Mouse (Mus musculus) heart, embryonic 14.5 days (tissue): ENCODE measurements around the gene Lrrc7. TPM values are rescaled to one million over a fixed set of nuclear protein-coding genes. Genes with fewer than 3 reads are reported as not detected.

Experiments used
- ATAC-seq: fragments of 200-750 bp; cut with Nextera tagmentation; 2 replicates; pipeline ENCODE4 v1.8.0; 2017; ENCODE audit warnings: low read depth, moderate TSS enrichment; ENCODE audit not compliant: insufficient number of reproducible peaks, insufficient read depth, low FRiP score
- H3K27ac ChIP-seq, 2 experiments: fragments of 200-500 bp in 1 of 2; fragments of 300-500 bp in 1 of 2; sonication (generic) in 1 of 2; replicated peaks in 1 of 2; 2 replicates each; pipeline ENCODE4 v1.5.1; 2012 to 2014; ENCODE audit warnings: low read depth in 2 of 2, low read length in 2 of 2, control low read depth in 1 of 2, mild to moderate bottlenecking in 1 of 2, mixed read lengths in 1 of 2; ENCODE audit not compliant: control insufficient read depth in 1 of 2, insufficient read depth in 1 of 2
- H3K27me3 ChIP-seq: fragments of 300-500 bp; sonication (generic); 2 replicates; pipeline ENCODE4 v1.6.1; 2014; ENCODE audit warnings: mild to moderate bottlenecking, low read length, control low read depth; ENCODE audit not compliant: control insufficient read depth, insufficient read depth
- H3K36me3 ChIP-seq: fragments of 300-500 bp; sonication (generic); 2 replicates; pipeline ENCODE4 v1.6.1; 2014; ENCODE audit warnings: mild to moderate bottlenecking, control low read depth, low read length, mixed read lengths; ENCODE audit not compliant: control insufficient read depth, insufficient read depth
- H3K4me1 ChIP-seq, 2 experiments: fragments of 200-500 bp in 1 of 2; fragments of 300-500 bp in 1 of 2; sonication (generic) in 1 of 2; 2 replicates each; pipeline ENCODE4 v1.6.1; 2012 to 2014; ENCODE audit warnings: low read length in 2 of 2, control low read depth in 1 of 2, mixed read lengths in 1 of 2; ENCODE audit not compliant: control insufficient read depth in 2 of 2, insufficient read depth in 2 of 2
- H3K4me2 ChIP-seq: fragments of 300-500 bp; sonication (generic); 2 replicates; pipeline ENCODE4 v1.6.1; 2014; ENCODE audit warnings: mild to moderate bottlenecking, low read length
- H3K4me3 ChIP-seq, 2 experiments: fragments of 200-500 bp in 1 of 2; fragments of 300-500 bp in 1 of 2; sonication (generic) in 1 of 2; 2 replicates each; pipeline ENCODE4 v1.5.1; 2012 to 2014; ENCODE audit warnings: low read length in 2 of 2, mild to moderate bottlenecking in 2 of 2, control low read depth in 1 of 2, low read depth in 1 of 2, moderate library complexity in 1 of 2; ENCODE audit not compliant: control insufficient read depth in 1 of 2, insufficient read depth in 1 of 2
- H3K9ac ChIP-seq: fragments of 300-500 bp; sonication (generic); 2 replicates; pipeline ENCODE4 v1.6.1; 2014; ENCODE audit warnings: mild to moderate bottlenecking, low read length
- H3K9me3 ChIP-seq: fragments of 300-500 bp; sonication (generic); 2 replicates; pipeline ENCODE4 v1.6.1; 2016; ENCODE audit warnings: low read length, control low read depth; ENCODE audit not compliant: control insufficient read depth
- WGBS: fragments of 180-500 bp; shearing (Covaris S2); extraction: QIAGEN DNeasy Blood & Tissue Kit; methylation state at CpG from one replicate; pipeline ENCODE4 v1.1.7; 2014; 5-methylcytosine and 5-hydroxymethylcytosine counted together
- polyA plus RNA-seq: library from polyadenylated mRNA; unstranded; fragments of >200 nt; fragmentation: Nextera tagmentation; extraction: Ambion mirVana; gene quantifications from 2 replicates; pipeline ENCODE4 v1.2.1, GENCODE M21; 2014

Gene Lrrc7
- polyA plus RNA-seq, 1 experiment from 2014 or later: 0.14 TPM

- Histone ChIP-seq H3K4me1 (peaks cover 5 to 16% of the 10 kb centered on the region in 2 experiments; a peak in 2 of 4 replicates), H3K4me3 (no peak overlapping the region), H3K27ac (no peak overlapping the region), H3K36me3 (no peaks in the 10 kb centered on the region), H3K9me3 (no peaks in the 10 kb centered on the region), H3K4me2 (no peak overlapping the region), H3K9ac (no peak overlapping the region), H3K27me3 (peaks cover 35% of the 10 kb centered on the region)
- no peak for ATAC-seq
These were observed 3.4 kb downstream of the Lrrc7 start for GRCm38 (mm10) chr3:158558631-158559030.

- no peak overlapping the region for H3K27ac ChIP-seq
- no peak overlapping the region for H3K9ac ChIP-seq
- H3K4me1 ChIP-seq: no peaks in the 10 kb centered on the region
- ATAC-seq: no peak
- no peaks in the 10 kb centered on the region for H3K36me3 ChIP-seq
- H3K4me3 ChIP-seq: no peak overlapping the region
- H3K27me3 ChIP-seq: peaks cover 4% of the 10 kb centered on the region; the same call in 1 of the 2 replicates
- H3K9me3 ChIP-seq: no peaks in the 10 kb centered on the region
- no peak overlapping the region for H3K4me2 ChIP-seq
These were observed 7.7 kb downstream of the Lrrc7 start for GRCm38 (mm10) chr3:158554280-158554679.

- no peak overlapping the region for H3K4me2 ChIP-seq
- H3K9ac ChIP-seq: no peak overlapping the region
- no peaks in the 10 kb centered on the region for H3K36me3 ChIP-seq
- no peak overlapping the region for H3K4me3 ChIP-seq
- H3K27ac ChIP-seq: no peak overlapping the region
- H3K4me1 ChIP-seq: no peaks in the 10 kb centered on the region
- no peak for ATAC-seq
- no peaks in the 10 kb centered on the region for H3K9me3 ChIP-seq
- WGBS: 66% methylated on average over 5 of the region's 5 CpGs
- H3K27me3 ChIP-seq: no peaks in the 10 kb centered on the region
These were observed 9.9 kb downstream of the Lrrc7 start for GRCm38 (mm10) chr3:158552105-158552504.

GRCm38 (mm10) chr3:158543481-158543880, 18.5 kb downstream of the Lrrc7 start:
- Histone ChIP-seq H3K4me2 (no peak overlapping the region), H3K9me3 (no peaks in the 10 kb centered on the region), H3K9ac (no peak overlapping the region), H3K27ac (no peak overlapping the region), H3K4me3 (no peak overlapping the region), H3K27me3 (no peaks in the 10 kb centered on the region), H3K36me3 (no peaks in the 10 kb centered on the region), H3K4me1 (no peaks in the 10 kb centered on the region)
- 59% methylated on average over 3 of the region's 3 CpGs for WGBS
- no peak for ATAC-seq

- Histone ChIP-seq H3K9ac (no peak overlapping the region), H3K36me3 (no peaks in the 10 kb centered on the region), H3K27ac (no peak overlapping the region), H3K4me3 (no peak overlapping the region), H3K9me3 (no peaks in the 10 kb centered on the region), H3K4me1 (no peaks in the 10 kb centered on the region), H3K4me2 (no peak overlapping the region), H3K27me3 (no peaks in the 10 kb centered on the region)
- WGBS: 56% methylated on average over 2 of the region's 2 CpGs
- no peak for ATAC-seq
These were observed 29.2 kb downstream of the Lrrc7 start for GRCm38 (mm10) chr3:158532859-158533258.

- ATAC-seq: no peak
- WGBS: 70% methylated on average over 1 of the region's 1 CpGs
- H3K4me2 ChIP-seq: no peak overlapping the region
- no peaks in the 10 kb centered on the region for H3K27me3 ChIP-seq
- H3K9ac ChIP-seq: no peak overlapping the region
- H3K27ac ChIP-seq: no peak overlapping the region
- no peaks in the 10 kb centered on the region for H3K36me3 ChIP-seq
- no peak overlapping the region for H3K4me3 ChIP-seq
- H3K4me1 ChIP-seq: no peaks in the 10 kb centered on the region
- no peaks in the 10 kb centered on the region for H3K9me3 ChIP-seq
These were observed 33.5 kb downstream of the Lrrc7 start for GRCm38 (mm10) chr3:158528471-158528870.

GRCm38 (mm10) chr3:158493730-158494129, 68.3 kb downstream of the Lrrc7 start:
- no peaks in the 10 kb centered on the region for H3K4me1 ChIP-seq
- no peaks in the 10 kb centered on the region for H3K9me3 ChIP-seq
- H3K4me3 ChIP-seq: no peak overlapping the region
- no peak overlapping the region for H3K27ac ChIP-seq
- ATAC-seq: no peak
- H3K27me3 ChIP-seq: no peaks in the 10 kb centered on the region
- H3K36me3 ChIP-seq: no peaks in the 10 kb centered on the region
- WGBS: 68% methylated on average over 1 of the region's 1 CpGs
- H3K9ac ChIP-seq: no peak overlapping the region
- no peak overlapping the region for H3K4me2 ChIP-seq

GRCm38 (mm10) chr3:158479677-158480076, 82.3 kb downstream of the Lrrc7 start:
- no peaks in the 10 kb centered on the region for H3K27me3 ChIP-seq
- ATAC-seq: no peak
- no peak overlapping the region for H3K4me2 ChIP-seq
- H3K9me3 ChIP-seq: no peaks in the 10 kb centered on the region
- H3K4me3 ChIP-seq: no peak overlapping the region
- H3K9ac ChIP-seq: no peak overlapping the region
- no peaks in the 10 kb centered on the region for H3K4me1 ChIP-seq
- H3K27ac ChIP-seq: no peak overlapping the region
- H3K36me3 ChIP-seq: no peaks in the 10 kb centered on the region
- WGBS: 76% methylated on average over 2 of the region's 2 CpGs
